Mouse (Mus musculus) limb, embryonic 11.5 days (tissue): Measurements from ENCODE around the gene Mxd3. TPM values are rescaled to one million over a fixed set of nuclear protein-coding genes. Genes with fewer than 3 reads are reported as not detected.

Experiments
- ATAC-seq: fragments of 200-750 bp; cut with Nextera tagmentation; 2 replicates; pipeline ENCODE4 v1.8.0; 2017; ENCODE audit warnings: low read depth; ENCODE audit not compliant: insufficient number of reproducible peaks, low FRiP score, low TSS enrichment
- DNase-seq: peaks from one replicate; pipeline ENCODE4 v3.0.0-alpha.2; 2015; ENCODE audit warnings: low spot score
- H3K27ac ChIP-seq: fragments of 300-500 bp; sonication (generic); replicated peaks from 2 replicates; pipeline ENCODE4 v1.5.1; 2014; ENCODE audit warnings: low read depth, mild to moderate bottlenecking, low read length
- H3K27me3 ChIP-seq: fragments of 300-500 bp; sonication (generic); 2 replicates; pipeline ENCODE4 v1.6.1; 2014; ENCODE audit warnings: mild to moderate bottlenecking, low read length, mixed read lengths; ENCODE audit not compliant: control insufficient read depth, insufficient read depth
- H3K36me3 ChIP-seq: fragments of 300-500 bp; sonication (generic); 2 replicates; pipeline ENCODE4 v1.6.1; 2014; ENCODE audit warnings: mild to moderate bottlenecking, low read length, moderate library complexity, mixed read lengths; ENCODE audit not compliant: control insufficient read depth, insufficient read depth
- H3K4me1 ChIP-seq: fragments of 300-500 bp; sonication (generic); 2 replicates; pipeline ENCODE4 v1.6.1; 2014; ENCODE audit warnings: low read length, mixed read lengths; ENCODE audit not compliant: control insufficient read depth, insufficient read depth
- H3K4me2 ChIP-seq: fragments of 300-500 bp; sonication (generic); 2 replicates; pipeline ENCODE4 v1.6.1; 2014; ENCODE audit warnings: low read depth, mild to moderate bottlenecking, moderate library complexity; ENCODE audit not compliant: severe bottlenecking
- H3K4me3 ChIP-seq: fragments of 300-500 bp; sonication (generic); 2 replicates; pipeline ENCODE4 v1.5.1; 2014; ENCODE audit warnings: low read depth, low read length
- H3K9ac ChIP-seq: fragments of 300-500 bp; sonication (generic); 2 replicates; pipeline ENCODE4 v1.6.1; 2014; ENCODE audit warnings: mild to moderate bottlenecking, low read length
- H3K9me3 ChIP-seq: fragments of 300-500 bp; sonication (generic); 2 replicates; pipeline ENCODE4 v1.6.1; 2016; ENCODE audit warnings: low read length; ENCODE audit not compliant: control insufficient read depth
- WGBS: fragments of 180-500 bp; shearing (Covaris S2); extraction: QIAGEN DNeasy Blood & Tissue Kit; methylation state at CpG from one replicate; pipeline ENCODE4 v1.1.7; 2014; 5-methylcytosine and 5-hydroxymethylcytosine counted together
- polyA plus RNA-seq: library from polyadenylated mRNA; unstranded; fragments of >200 nt; fragmentation: Nextera tagmentation; extraction: Ambion mirVana; gene quantifications from 2 replicates; pipeline ENCODE4 v1.2.1, GENCODE M21; 2014

Mxd3 gene
- polyA plus RNA-seq, 1 experiment from 2014 or later = 28.9 TPM

DNA sequence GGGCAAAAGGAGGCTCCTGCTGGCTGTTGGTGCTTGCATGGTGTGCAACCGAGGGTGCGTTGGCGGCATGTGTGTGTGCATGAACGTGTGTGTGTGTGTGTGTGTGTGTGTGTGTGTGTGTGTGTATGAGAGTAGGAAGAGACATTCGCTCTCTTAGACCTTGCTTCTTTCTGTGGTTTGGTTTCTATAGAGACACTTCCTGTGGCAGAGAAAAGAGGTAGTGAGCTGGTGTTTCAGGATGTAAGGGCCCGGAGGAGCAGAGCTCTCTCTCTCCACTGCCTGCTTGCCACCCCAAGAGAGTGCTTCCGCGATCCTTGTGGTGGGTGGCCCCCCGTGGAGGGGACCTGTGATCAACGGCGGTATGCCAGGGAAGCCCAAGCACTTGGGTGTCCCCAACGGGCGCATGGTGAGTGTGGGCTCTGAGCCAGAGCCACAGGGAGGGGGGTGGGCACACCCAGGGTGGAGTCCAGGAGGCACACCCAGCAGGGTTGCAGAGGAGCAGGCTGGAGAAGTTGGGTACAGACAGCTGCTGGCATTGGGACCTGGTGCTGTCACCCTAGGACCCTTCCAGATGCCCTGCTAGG lies 40.0 kb upstream of the Mxd3 start, which contains the start of gene Rgs14:
Rgs14 (plus strand) TSS at position 202 of the 584 bp plus-strand sequence.
- no peak within 1 kb of the TSS for H3K9ac ChIP-seq
- H3K4me2 ChIP-seq = no peak within 1 kb of the TSS
- H3K4me1 ChIP-seq = 0 out of 2 replicates have a peak, but pooled peaks cover 3% of the 10 kb centered on the region
- H3K36me3 ChIP-seq = no peaks in the 10 kb centered on the region
- ATAC-seq = no peak
- DNase-seq = no peak
- H3K9me3 ChIP-seq = no peaks in the 10 kb centered on the region
- H3K27me3 ChIP-seq = no peaks in the 10 kb centered on the region
- no peak within 1 kb of the TSS for H3K4me3 ChIP-seq
- no peak within 1 kb of the TSS for H3K27ac ChIP-seq
- WGBS = 56% methylated on average over 13 of the region's 13 CpGs

DNA sequence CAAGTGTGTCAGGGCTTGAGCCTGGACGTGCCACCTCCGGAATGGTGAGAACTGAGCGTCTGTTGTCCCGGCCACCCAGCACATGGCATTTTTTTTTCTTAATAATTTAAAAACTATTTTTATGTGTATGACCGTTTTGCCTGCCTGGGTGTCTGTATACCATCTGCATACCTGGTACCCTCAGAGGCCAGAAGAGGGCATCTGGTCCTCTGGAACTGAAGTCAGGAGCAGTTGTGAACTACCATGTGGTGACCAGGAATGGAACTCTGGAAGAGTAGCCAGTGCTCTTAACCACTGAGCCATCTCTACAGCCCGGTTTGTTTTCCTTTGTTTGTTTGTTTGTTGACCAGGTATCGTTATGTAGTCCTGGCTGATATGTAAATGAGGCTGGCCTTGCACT lies 38.8 kb upstream of the Mxd3 start:
- DNase-seq (no peak), ATAC-seq (no peak)
- H3K27me3 ChIP-seq = no peaks in the 10 kb centered on the region
- no peak overlapping the region for H3K4me2 ChIP-seq
- WGBS = 69% methylated on average over 7 of the region's 7 CpGs
- H3K27ac ChIP-seq = no peak overlapping the region
- H3K4me1 ChIP-seq = 0 out of 2 replicates have a peak, but pooled peaks cover 3% of the 10 kb centered on the region
- H3K9ac ChIP-seq = no peak overlapping the region
- H3K36me3 ChIP-seq = no peaks in the 10 kb centered on the region
- no peaks in the 10 kb centered on the region for H3K9me3 ChIP-seq
- no peak overlapping the region for H3K4me3 ChIP-seq

DNA sequence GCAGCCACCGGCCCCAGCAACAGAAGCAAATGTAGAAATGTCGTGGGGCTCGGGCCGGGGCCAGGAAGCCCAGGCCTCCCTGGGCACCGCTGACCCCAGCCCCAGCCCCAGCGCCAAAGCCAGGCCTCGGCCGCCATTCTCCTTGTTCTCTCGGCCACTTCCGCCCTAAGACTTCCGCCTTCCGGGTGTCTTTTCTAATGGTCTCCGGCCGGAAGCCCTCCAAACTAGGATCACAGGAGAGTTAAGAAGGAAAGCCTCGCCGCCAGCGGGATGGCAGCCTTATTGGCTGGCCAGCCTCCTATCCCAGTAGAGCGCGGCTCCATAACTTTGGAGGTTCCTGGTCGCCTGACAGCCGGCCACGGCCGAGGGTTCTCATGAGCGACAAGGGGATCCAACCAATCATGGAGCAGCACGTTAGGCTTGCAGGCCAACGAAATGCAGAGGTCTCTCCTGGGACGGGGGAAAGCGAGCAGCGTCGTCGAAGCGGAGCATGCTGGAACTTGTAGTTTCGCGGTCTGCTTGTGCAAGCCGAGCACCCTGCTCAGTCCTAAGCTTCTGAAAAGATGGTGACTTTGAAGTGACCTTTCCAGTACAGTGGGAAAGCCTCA lies 32.9 kb upstream of the Mxd3 start, which contains the start of gene Lman2:
Lman2 (minus strand) TSS at position 331 of the 608 bp plus-strand sequence.
- Histone ChIP-seq H3K4me2 (peak within 1 kb of the TSS; percentile 81), H3K4me1 (peaks cover 9% of the 10 kb centered on the region), H3K27ac (peak within 1 kb of the TSS; percentile 82), H3K27me3 (no peaks in the 10 kb centered on the region), H3K4me3 (peak within 1 kb of the TSS; percentile 99), H3K9me3 (no peaks in the 10 kb centered on the region), H3K9ac (peak within 1 kb of the TSS; percentile 90), H3K36me3 (peaks cover 12% of the 10 kb centered on the region)
- under 1% methylated on average over 33 of the region's 35 CpGs for WGBS
- peak; percentile 97 for ATAC-seq
- DNase-seq = peak; percentile 96

DNA sequence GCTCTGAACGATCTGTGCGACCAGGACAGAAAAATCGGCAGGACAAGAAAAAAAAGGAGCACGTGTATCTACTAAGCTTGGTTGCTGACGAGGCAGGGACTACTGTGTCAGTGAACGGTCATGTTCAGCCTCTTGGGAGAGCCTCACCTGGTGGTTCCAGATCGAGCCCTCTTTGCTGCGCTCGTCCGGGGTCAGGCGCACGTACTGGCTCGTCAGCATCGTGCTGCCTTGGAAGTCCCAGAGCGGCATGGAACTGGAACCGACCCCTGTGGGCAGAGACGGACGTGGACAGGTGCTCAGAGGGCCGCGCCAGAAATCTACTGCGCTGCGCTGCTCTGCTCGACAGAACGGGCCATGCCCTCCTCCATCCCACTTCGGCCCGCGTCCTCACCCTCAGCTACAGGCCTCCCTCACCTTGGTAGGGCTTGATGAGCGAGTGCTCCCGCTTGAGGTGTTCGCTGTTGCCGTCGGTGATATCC lies 32.4 kb upstream of the Mxd3 start:
- no peak for DNase-seq
- Histone ChIP-seq H3K4me3 (peak overlapping the region; percentile 99), H3K9ac (peak overlapping the region; percentile 90), H3K9me3 (no peaks in the 10 kb centered on the region), H3K36me3 (peaks cover 14% of the 10 kb centered on the region), H3K27me3 (no peaks in the 10 kb centered on the region), H3K4me1 (peaks cover 9% of the 10 kb centered on the region), H3K27ac (peak overlapping the region; percentile 82), H3K4me2 (peak overlapping the region; percentile 81)
- WGBS = 1% methylated on average over 32 of the region's 32 CpGs
- ATAC-seq = peak; percentile 29; the same call in 1 of the 2 replicates

DNA sequence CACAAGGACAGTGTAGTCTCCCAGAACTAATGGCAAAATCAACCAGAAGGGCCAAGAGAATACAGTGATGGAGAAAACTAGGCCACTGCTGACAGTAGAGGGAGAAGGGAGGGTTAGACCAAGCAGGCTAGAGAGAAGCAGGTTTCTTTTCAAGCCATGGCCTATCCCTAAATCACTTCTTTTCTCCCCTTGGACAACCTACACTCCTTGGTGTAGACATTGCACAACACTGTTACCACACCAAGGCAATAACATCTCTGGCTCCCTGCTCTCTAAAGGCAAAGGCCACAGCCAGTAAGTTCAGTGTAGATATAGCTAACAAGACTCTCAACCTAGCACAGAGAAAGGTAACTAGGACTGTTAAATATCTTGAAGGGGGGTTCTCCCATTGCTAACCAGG lies 31.5 kb upstream of the Mxd3 start:
- H3K4me2 ChIP-seq = peak overlapping the region; percentile 81
- no peaks in the 10 kb centered on the region for H3K27me3 ChIP-seq
- ATAC-seq (no peak), DNase-seq (no peak)
- no peak overlapping the region for H3K27ac ChIP-seq
- peaks cover 15% of the 10 kb centered on the region for H3K36me3 ChIP-seq
- H3K4me3 ChIP-seq = peak overlapping the region; percentile 99; the same call in 1 of the 2 replicates
- H3K9ac ChIP-seq = no peak overlapping the region; the same call in 1 of the 2 replicates
- peaks cover 9% of the 10 kb centered on the region for H3K4me1 ChIP-seq
- H3K9me3 ChIP-seq = no peaks in the 10 kb centered on the region

DNA sequence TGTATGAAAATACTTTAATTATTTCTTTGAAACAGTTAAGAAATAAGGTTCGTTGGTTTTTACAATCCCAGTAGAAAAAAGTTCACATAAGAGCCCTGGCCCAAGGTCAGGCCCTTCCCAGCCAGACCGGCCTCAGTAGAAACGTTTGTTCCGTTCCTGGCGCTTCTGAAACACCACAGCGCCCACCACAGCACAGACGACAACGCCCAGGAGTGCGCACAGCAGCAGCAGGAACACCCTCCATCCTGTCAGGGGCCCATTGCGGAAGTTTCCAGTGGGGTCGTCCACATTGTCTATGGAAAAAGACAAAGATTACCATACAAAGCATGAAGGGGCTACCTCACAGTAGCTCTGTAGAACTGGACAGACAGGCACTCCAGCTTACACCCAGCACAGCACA lies 17.1 kb upstream of the Mxd3 start:
- H3K36me3 ChIP-seq = peaks cover 41% of the 10 kb centered on the region
- no peak overlapping the region for H3K4me3 ChIP-seq
- no peaks in the 10 kb centered on the region for H3K9me3 ChIP-seq
- H3K27me3 ChIP-seq = no peaks in the 10 kb centered on the region
- H3K4me2 ChIP-seq = no peak overlapping the region
- 92% methylated on average over 11 of the region's 11 CpGs for WGBS
- no peaks in the 10 kb centered on the region for H3K4me1 ChIP-seq
- H3K27ac ChIP-seq = no peak overlapping the region
- ATAC-seq (no peak), DNase-seq (no peak)
- no peak overlapping the region for H3K9ac ChIP-seq

DNA sequence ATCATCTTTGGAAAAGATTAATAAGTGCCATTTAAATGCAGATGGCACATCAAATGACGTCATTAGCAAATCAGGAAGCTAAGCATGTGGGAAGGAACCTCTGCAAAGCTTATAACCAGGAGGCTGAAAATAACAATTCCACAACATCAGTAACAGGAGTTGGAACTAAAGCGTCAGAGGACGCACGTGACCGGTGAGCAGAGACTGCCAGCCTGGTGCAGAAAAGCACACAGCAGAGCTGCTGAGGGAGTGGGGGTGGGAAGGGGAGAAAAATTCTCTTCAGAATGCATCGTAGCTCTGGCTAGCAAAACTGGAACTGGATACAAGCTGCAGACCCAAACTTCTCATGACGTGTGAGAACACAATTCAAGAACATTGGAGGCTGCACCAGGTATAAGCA lies 14.7 kb upstream of the Mxd3 start:
- Histone ChIP-seq H3K27me3 (no peaks in the 10 kb centered on the region), H3K9ac (no peak overlapping the region), H3K36me3 (peaks cover 24% of the 10 kb centered on the region), H3K4me1 (no peaks in the 10 kb centered on the region), H3K4me3 (no peak overlapping the region), H3K9me3 (no peaks in the 10 kb centered on the region), H3K27ac (no peak overlapping the region), H3K4me2 (no peak overlapping the region)
- DNase-seq = no peak
- 89% methylated on average over 7 of the region's 7 CpGs for WGBS
- ATAC-seq = no peak

DNA sequence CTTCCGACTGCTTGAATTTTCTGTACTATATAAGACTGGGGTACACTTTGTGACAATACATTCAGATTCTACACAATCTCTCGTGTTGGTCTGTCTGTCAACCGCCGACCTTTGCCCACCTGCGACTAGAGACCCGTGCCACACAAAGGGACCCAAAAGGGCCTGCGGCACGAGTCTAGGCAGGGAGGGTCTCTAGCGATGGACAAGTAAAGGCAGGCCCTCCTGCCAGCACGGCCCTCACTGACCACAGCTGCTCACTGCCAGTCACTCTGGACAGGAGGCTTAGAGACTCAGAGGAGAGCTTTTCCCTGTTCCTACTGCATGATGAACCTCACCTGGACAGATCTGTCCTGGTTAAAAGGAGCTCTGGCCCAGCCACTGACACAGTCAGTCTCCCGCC lies 12.8 kb upstream of the Mxd3 start:
- Histone ChIP-seq H3K4me1 (no peaks in the 10 kb centered on the region), H3K36me3 (peaks cover 14% of the 10 kb centered on the region), H3K4me3 (no peak overlapping the region), H3K4me2 (no peak overlapping the region), H3K27ac (no peak overlapping the region), H3K27me3 (no peaks in the 10 kb centered on the region), H3K9ac (no peak overlapping the region), H3K9me3 (no peaks in the 10 kb centered on the region)
- ATAC-seq (no peak), DNase-seq (no peak)
- WGBS = 27% methylated on average over 11 of the region's 11 CpGs
